Mouse (Mus musculus) spleen, embryonic (tissue): ENCODE measurements around the gene Rab15.
"Not testable (repeated sequence)": the region's sequence is repeated elsewhere in the genome, so short reads cannot be mapped to it uniquely, and the experiment has no call there.

ENCODE experiments used
- CTCF ChIA-PET: fragments of 350-600 bp; sonication (Branson Sonifier 250); formaldehyde crosslinking; loops from one replicate; lab custom pipeline; 2022; lab: Charles Lee

Rab15 gene

GRCm38 (mm10) chr12:76818908-76819307 lies 3.8 kb downstream of the Rab15 start:
- CTCF ChIA-PET, result no interaction called here

- CTCF ChIA-PET, result no interaction called here
These were observed 4.6 kb downstream of the Rab15 start for GRCm38 (mm10) chr12:76818120-76818519.

GRCm38 (mm10) chr12:76817176-76817575 lies 5.5 kb downstream of the Rab15 start:
- CTCF ChIA-PET, result no interaction called here

GRCm38 (mm10) chr12:76816720-76817119 lies 6.0 kb downstream of the Rab15 start:
- CTCF ChIA-PET, result no interaction called here

- CTCF ChIA-PET, result interaction anchor here (0.7 kb wide), 1 partner anchor 15 kb away, joined by 4 read pairs; no protein-coding TSS in a partner anchor
These were observed 8.6 kb downstream of the Rab15 start for GRCm38 (mm10) chr12:76814120-76814519.

GRCm38 (mm10) chr12:76813543-76813942 lies 9.2 kb downstream of the Rab15 start:
- CTCF ChIA-PET, result no interaction called here

- CTCF ChIA-PET, result interaction anchor here (0.7 kb wide), 1 partner anchor 429 kb away, joined by 14 read pairs; no protein-coding TSS in a partner anchor
These were observed 11.7 kb downstream of the Rab15 start for GRCm38 (mm10) chr12:76811006-76811405.

GRCm38 (mm10) chr12:76810491-76810890 lies 12.2 kb downstream of the Rab15 start:
- CTCF ChIA-PET, result interaction anchor here (0.7 kb wide), 1 partner anchor 428 kb away, joined by 14 read pairs; no protein-coding TSS in a partner anchor

- CTCF ChIA-PET, result no interaction called here
These were observed 14.9 kb downstream of the Rab15 start for GRCm38 (mm10) chr12:76807796-76808195.

- CTCF ChIA-PET, result no interaction called here
These were observed 17.5 kb downstream of the Rab15 start for GRCm38 (mm10) chr12:76805056-76805811.

GRCm38 (mm10) chr12:76803700-76804252 lies 18.9 kb downstream of the Rab15 start:
- CTCF ChIA-PET, result no interaction called here

- CTCF ChIA-PET, result interaction anchor here (0.5 kb wide), 1 partner anchor 29 kb away, joined by 3 read pairs; no protein-coding TSS in a partner anchor
These were observed 19.7 kb downstream of the Rab15 start for GRCm38 (mm10) chr12:76803028-76803427.

- CTCF ChIA-PET, result no interaction called here
These were observed 24.5 kb downstream of the Rab15 start for GRCm38 (mm10) chr12:76798008-76798720.

- CTCF ChIA-PET, result no interaction called here
These were observed 25.7 kb downstream of the Rab15 start for GRCm38 (mm10) chr12:76796938-76797539.

GRCm38 (mm10) chr12:76795350-76795749 lies 27.4 kb downstream of the Rab15 start, which contains the start of gene Gpx2:
Gene Gpx2 (minus strand): TSS chr12:76795554.
- CTCF ChIA-PET, result no interaction called here

- CTCF ChIA-PET, result not testable (repeated sequence)
These were observed 30.2 kb downstream of the Rab15 start for GRCm38 (mm10) chr12:76792540-76792939.

GRCm38 (mm10) chr12:76790446-76791084 lies 32.1 kb downstream of the Rab15 start:
- CTCF ChIA-PET, result no interaction called here

- CTCF ChIA-PET, result no interaction called here
These were observed 38.6 kb downstream of the Rab15 start for GRCm38 (mm10) chr12:76784056-76784619.

- CTCF ChIA-PET, result interaction anchor here (0.6 to 0.7 kb wide), 2 partner anchors 29 to 285 kb away, joined by 4 to 7 read pairs; no protein-coding TSS in a partner anchor
These were observed 41.9 kb downstream of the Rab15 start for GRCm38 (mm10) chr12:76780639-76781468.

- CTCF ChIA-PET, result interaction anchor here (0.6 kb wide), 1 partner anchor 284 kb away, joined by 4 read pairs; no protein-coding TSS in a partner anchor
These were observed 42.8 kb downstream of the Rab15 start for GRCm38 (mm10) chr12:76779951-76780350.
